Mouse (Mus musculus): ENCODE data around the gene C1ql1. TPM values are rescaled to one million over a fixed set of nuclear protein-coding genes. Genes with fewer than 3 reads are reported as not detected.

Gene C1ql1
- 14.3 and 18.8 TPM in 2 replicates for polyA plus RNA-seq (2014; fragmentation: Nextera tagmentation; extraction: Ambion mirVana)

GRCm38 (mm10) chr11:102946265-102946991 is at the start of gene C1ql1:
Gene C1ql1, minus strand, starts transcription at chr11:102946688.
- ATAC-seq (ENCODE audit: low FRiP score, low TSS enrichment): peak; percentile 79
- peak within 1 kb of the TSS; percentile 50 for H3K9ac ChIP-seq (replicated peaks; ENCODE audit: low read length)
- DNase-seq: peak; percentile 90
- H3K9me3 ChIP-seq (ENCODE audit: control insufficient read depth, low read length): no peaks in the 10 kb centered on the region
- peak within 1 kb of the TSS; percentile 64 for H3K4me2 ChIP-seq (ENCODE audit: low read length)
- H3K27ac ChIP-seq (replicated peaks; ENCODE audit: low read depth, low read length): no peak within 1 kb of the TSS
- H3K27me3 ChIP-seq (ENCODE audit: control insufficient read depth, insufficient read depth, low read length): peaks cover 54% of the 10 kb centered on the region
- WGBS: under 1% methylated on average over 82 of the region's 87 CpGs
- H3K4me3 ChIP-seq (replicated peaks; ENCODE audit: low read depth, low read length): peak within 1 kb of the TSS; percentile 38
- H3K36me3 ChIP-seq (ENCODE audit: control insufficient read depth, insufficient read depth, low read length): no peaks in the 10 kb centered on the region
- H3K4me1 ChIP-seq (ENCODE audit: control insufficient read depth, insufficient read depth, low read length): peaks cover 26% of the 10 kb centered on the region

GRCm38 (mm10) chr11:102994952-102995351 is 48.5 kb upstream of the C1ql1 start:
- Histone ChIP-seq H3K27ac (replicated peaks; ENCODE audit: low read depth, low read length) (no peak overlapping the region), H3K9ac (replicated peaks; ENCODE audit: low read length) (no peak overlapping the region), H3K4me2 (ENCODE audit: low read length) (no peak overlapping the region), H3K4me1 (ENCODE audit: control insufficient read depth, insufficient read depth, low read length) (peaks cover 40% of the 10 kb centered on the region), H3K9me3 (ENCODE audit: control insufficient read depth, low read length) (no peaks in the 10 kb centered on the region), H3K4me3 (replicated peaks; ENCODE audit: low read depth, low read length) (no peak overlapping the region), H3K27me3 (ENCODE audit: control insufficient read depth, insufficient read depth, low read length) (peaks cover under 1% of the 10 kb centered on the region; the same call in 1 of the 2 replicates), H3K36me3 (ENCODE audit: control insufficient read depth, insufficient read depth, low read length) (peaks cover 61% of the 10 kb centered on the region)
- no peak for ATAC-seq (ENCODE audit: low FRiP score, low TSS enrichment)
- DNase-seq: no peak
- 83% methylated on average over 18 of the region's 18 CpGs for WGBS

DNA sequence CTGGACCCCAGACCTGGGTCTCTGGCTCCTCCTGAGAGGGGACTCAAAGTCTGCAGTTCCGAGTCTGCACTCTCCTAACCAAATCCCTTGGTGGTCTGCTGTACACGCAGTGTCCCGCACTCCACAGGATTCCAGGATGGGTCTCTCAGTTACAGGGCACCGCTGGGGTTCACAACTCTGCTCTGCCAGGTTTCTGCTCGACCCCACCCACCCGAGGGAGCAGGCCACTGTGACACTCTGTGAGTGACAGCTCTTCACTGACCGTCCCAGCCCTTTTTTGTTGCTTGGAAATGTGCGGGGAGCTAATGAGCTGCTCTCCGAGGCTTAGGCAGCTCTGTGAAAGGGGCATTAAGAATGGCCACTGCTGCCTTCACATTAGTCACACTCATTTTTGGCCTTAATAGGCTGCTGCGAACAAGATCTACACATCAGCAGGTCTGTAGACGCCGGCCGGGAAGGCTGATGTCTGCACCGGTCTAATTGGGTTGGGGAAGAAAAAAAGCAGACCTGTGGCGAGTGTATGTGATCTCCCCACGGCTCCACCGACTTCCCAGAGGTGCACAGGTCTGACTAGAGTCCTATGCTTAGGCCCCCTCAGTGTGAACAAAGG is 47.0 kb upstream of the C1ql1 start:
- Histone ChIP-seq H3K36me3 (ENCODE audit: control insufficient read depth, insufficient read depth, low read length) (peaks cover 47% of the 10 kb centered on the region), H3K9ac (replicated peaks; ENCODE audit: low read length) (no peak overlapping the region), H3K4me2 (ENCODE audit: low read length) (no peak overlapping the region), H3K27me3 (ENCODE audit: control insufficient read depth, insufficient read depth, low read length) (peaks cover 12% of the 10 kb centered on the region), H3K4me3 (replicated peaks; ENCODE audit: low read depth, low read length) (no peak overlapping the region), H3K27ac (replicated peaks; ENCODE audit: low read depth, low read length) (peak overlapping the region; percentile 41; the same call in 1 of the 2 replicates), H3K4me1 (ENCODE audit: control insufficient read depth, insufficient read depth, low read length) (peaks cover 35% of the 10 kb centered on the region), H3K9me3 (ENCODE audit: control insufficient read depth, low read length) (no peaks in the 10 kb centered on the region)
- peak; percentile 46; the same call in 1 of the 2 replicates for ATAC-seq (ENCODE audit: low FRiP score, low TSS enrichment)
- WGBS: 12% methylated on average over 17 of the region's 17 CpGs
- DNase-seq: peak; percentile 52

DNA sequence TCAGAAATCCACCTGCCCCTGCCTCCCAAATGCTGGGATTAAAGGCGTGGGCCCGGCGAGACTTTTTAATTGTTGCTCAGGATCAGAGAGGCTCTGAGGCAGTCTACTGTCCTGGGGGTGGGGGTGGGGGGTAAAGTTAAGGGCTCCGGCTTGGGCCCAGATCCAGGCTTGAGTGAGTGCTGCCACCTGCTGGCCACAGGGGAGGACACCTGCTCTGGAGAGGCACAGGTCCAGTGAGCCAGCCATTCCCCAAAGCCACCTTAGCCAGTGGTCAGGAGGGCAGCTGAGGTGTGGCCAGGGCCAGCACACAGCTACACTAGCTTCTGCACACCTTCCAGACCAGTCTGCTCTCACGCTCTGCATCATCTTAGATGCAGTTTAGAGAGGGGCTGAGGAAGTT is 46.5 kb upstream of the C1ql1 start:
- H3K9me3 ChIP-seq (ENCODE audit: control insufficient read depth, low read length): no peaks in the 10 kb centered on the region
- peaks cover 12% of the 10 kb centered on the region for H3K27me3 ChIP-seq (ENCODE audit: control insufficient read depth, insufficient read depth, low read length)
- no peak overlapping the region for H3K9ac ChIP-seq (replicated peaks; ENCODE audit: low read length)
- H3K4me3 ChIP-seq (replicated peaks; ENCODE audit: low read depth, low read length): no peak overlapping the region
- peak; percentile 39; the same call in 1 of the 2 replicates for ATAC-seq (ENCODE audit: low FRiP score, low TSS enrichment)
- no peak overlapping the region for H3K27ac ChIP-seq (replicated peaks; ENCODE audit: low read depth, low read length)
- peaks cover 41% of the 10 kb centered on the region for H3K36me3 ChIP-seq (ENCODE audit: control insufficient read depth, insufficient read depth, low read length)
- WGBS: 6% methylated on average over 5 of the region's 5 CpGs
- peaks cover 33% of the 10 kb centered on the region for H3K4me1 ChIP-seq (ENCODE audit: control insufficient read depth, insufficient read depth, low read length)
- H3K4me2 ChIP-seq (ENCODE audit: low read length): no peak overlapping the region
- DNase-seq: peak; percentile 86

GRCm38 (mm10) chr11:102991681-102992080 is 45.2 kb upstream of the C1ql1 start:
- peak; percentile 65 for DNase-seq
- peak overlapping the region; percentile 42 for H3K27ac ChIP-seq (replicated peaks; ENCODE audit: low read depth, low read length)
- peaks cover 12% of the 10 kb centered on the region for H3K27me3 ChIP-seq (ENCODE audit: control insufficient read depth, insufficient read depth, low read length)
- 1% methylated on average over 16 of the region's 16 CpGs for WGBS
- H3K4me1 ChIP-seq (ENCODE audit: control insufficient read depth, insufficient read depth, low read length): peaks cover 28% of the 10 kb centered on the region
- 0 out of 2 replicates have a peak, but pooled peaks have one; percentile 7 for ATAC-seq (ENCODE audit: low FRiP score, low TSS enrichment)
- peaks cover 28% of the 10 kb centered on the region for H3K36me3 ChIP-seq (ENCODE audit: control insufficient read depth, insufficient read depth, low read length)
- peak overlapping the region; percentile 9 for H3K4me3 ChIP-seq (replicated peaks; ENCODE audit: low read depth, low read length)
- peak overlapping the region; percentile 51 for H3K4me2 ChIP-seq (ENCODE audit: low read length)
- peak overlapping the region; percentile 42 for H3K9ac ChIP-seq (replicated peaks; ENCODE audit: low read length)
- no peaks in the 10 kb centered on the region for H3K9me3 ChIP-seq (ENCODE audit: control insufficient read depth, low read length)

DNA sequence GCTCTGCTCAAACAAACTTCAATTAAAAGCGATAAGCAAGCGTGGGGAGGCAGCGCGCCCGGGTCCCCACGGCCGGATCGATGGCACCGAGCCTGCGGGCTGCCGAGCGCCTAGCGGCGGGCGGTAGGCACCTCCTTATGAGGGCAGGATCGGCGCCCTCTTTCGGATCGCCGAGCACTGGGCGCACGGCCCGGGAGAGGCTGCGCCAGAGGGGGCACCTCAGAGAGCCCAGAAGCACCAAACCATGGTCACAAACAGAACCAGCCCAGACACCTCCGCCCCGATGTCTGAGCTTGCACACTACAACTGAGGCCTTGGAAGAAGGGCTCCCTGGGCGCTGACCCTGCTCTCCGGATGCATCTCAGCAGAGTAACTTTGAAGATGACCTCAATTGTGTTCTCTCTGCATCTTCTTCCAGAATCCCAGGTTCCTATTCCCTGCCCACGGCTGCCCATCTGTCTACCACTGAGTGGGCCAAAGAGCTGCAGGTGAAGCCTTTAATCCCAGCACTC is 43.7 kb upstream of the C1ql1 start:
- no peaks in the 10 kb centered on the region for H3K9me3 ChIP-seq (ENCODE audit: control insufficient read depth, low read length)
- peaks cover 12% of the 10 kb centered on the region for H3K27me3 ChIP-seq (ENCODE audit: control insufficient read depth, insufficient read depth, low read length)
- peak; percentile 69 for DNase-seq
- peaks cover 28% of the 10 kb centered on the region for H3K4me1 ChIP-seq (ENCODE audit: control insufficient read depth, insufficient read depth, low read length)
- no peak for ATAC-seq (ENCODE audit: low FRiP score, low TSS enrichment)
- no peak overlapping the region for H3K27ac ChIP-seq (replicated peaks; ENCODE audit: low read depth, low read length)
- WGBS: 2% methylated on average over 29 of the region's 29 CpGs
- H3K9ac ChIP-seq (replicated peaks; ENCODE audit: low read length): no peak overlapping the region; the same call in 1 of the 2 replicates
- peak overlapping the region; percentile 28 for H3K4me3 ChIP-seq (replicated peaks; ENCODE audit: low read depth, low read length)
- H3K4me2 ChIP-seq (ENCODE audit: low read length): peak overlapping the region; percentile 63
- H3K36me3 ChIP-seq (ENCODE audit: control insufficient read depth, insufficient read depth, low read length): peaks cover 13% of the 10 kb centered on the region

GRCm38 (mm10) chr11:102989641-102990151 is 43.2 kb upstream of the C1ql1 start:
- WGBS: 2% methylated on average over 28 of the region's 28 CpGs
- peaks cover 28% of the 10 kb centered on the region for H3K4me1 ChIP-seq (ENCODE audit: control insufficient read depth, insufficient read depth, low read length)
- peak overlapping the region; percentile 63 for H3K4me2 ChIP-seq (ENCODE audit: low read length)
- peak; percentile 58 for DNase-seq
- H3K27ac ChIP-seq (replicated peaks; ENCODE audit: low read depth, low read length): no peak overlapping the region
- H3K9me3 ChIP-seq (ENCODE audit: control insufficient read depth, low read length): no peaks in the 10 kb centered on the region
- no peak for ATAC-seq (ENCODE audit: low FRiP score, low TSS enrichment)
- peak overlapping the region; percentile 28 for H3K4me3 ChIP-seq (replicated peaks; ENCODE audit: low read depth, low read length)
- peaks cover 12% of the 10 kb centered on the region for H3K27me3 ChIP-seq (ENCODE audit: control insufficient read depth, insufficient read depth, low read length)
- no peak overlapping the region; the same call in 1 of the 2 replicates for H3K9ac ChIP-seq (replicated peaks; ENCODE audit: low read length)
- H3K36me3 ChIP-seq (ENCODE audit: control insufficient read depth, insufficient read depth, low read length): peaks cover 8% of the 10 kb centered on the region

- ATAC-seq (ENCODE audit: low FRiP score, low TSS enrichment) (no peak), DNase-seq (no peak)
- Histone ChIP-seq H3K9ac (replicated peaks; ENCODE audit: low read length) (no peak overlapping the region), H3K4me1 (ENCODE audit: control insufficient read depth, insufficient read depth, low read length) (peaks cover 7% of the 10 kb centered on the region; the same call in 1 of the 2 replicates), H3K36me3 (ENCODE audit: control insufficient read depth, insufficient read depth, low read length) (no peaks in the 10 kb centered on the region), H3K27me3 (ENCODE audit: control insufficient read depth, insufficient read depth, low read length) (peaks cover 12% of the 10 kb centered on the region), H3K9me3 (ENCODE audit: control insufficient read depth, low read length) (no peaks in the 10 kb centered on the region), H3K4me2 (ENCODE audit: low read length) (no peak overlapping the region), H3K27ac (replicated peaks; ENCODE audit: low read depth, low read length) (no peak overlapping the region), H3K4me3 (replicated peaks; ENCODE audit: low read depth, low read length) (no peak overlapping the region)
- 54% methylated on average over 6 of the region's 6 CpGs for WGBS
These were observed 38.7 kb upstream of the C1ql1 start for GRCm38 (mm10) chr11:102985160-102985559.
